In genomic region chr8:70600473-70601270, GRCm38 (mm10) we compare ENCODE assay signal across 8 mouse cellular contexts. TPM values are rescaled to one million over a fixed set of nuclear protein-coding genes. Genes with fewer than 3 reads are reported as not detected.
DNase-seq lines count a peak whose midpoint lies in the region; ATAC-seq lines count a peak whose summit lies in the region.
"Had no signal": no experiment of that assay in that cellular context is flagged by ENCODE, and none has a peak within 500 bp of the region (broad histone marks: within the 10 kb centered on the region; RNA-seq: fewer than 3 reads in every experiment).

No protein-coding gene starts in this region.

- peaks cover 33% of the 10 kb centered on the region for H3K36me3 ChIP-seq in heart, embryonic 12.5 days
- peaks cover 42% of the 10 kb centered on the region for H3K36me3 ChIP-seq in kidney, embryonic 15.5 days

- H3K4me2 ChIP-seq in heart, embryonic 12.5 days: peak overlapping the region; percentile 60
- peak overlapping the region; percentile 55 for H3K4me2 ChIP-seq in kidney, embryonic 15.5 days

- H3K9me3 ChIP-seq in heart, embryonic 12.5 days (replicated peaks): no peaks in the 10 kb centered on the region
- no peaks in the 10 kb centered on the region for H3K9me3 ChIP-seq in kidney, embryonic 15.5 days (replicated peaks)

- 17% methylated on average over 10 of the region's 10 CpGs for whole genome bisulfite sequencing in heart, embryonic 12.5 days
- 23% methylated on average over 10 of the region's 10 CpGs for WGBS in kidney, embryonic 15.5 days

- H3K27ac ChIP-seq in heart, embryonic 12.5 days (ENCODE audit: poor library complexity, severe bottlenecking): peak overlapping the region; percentile 33; the same call in 1 of the 2 replicates
- H3K27ac ChIP-seq in kidney, embryonic 15.5 days: peak overlapping the region; percentile 86

- no peaks in the 10 kb centered on the region for H3K27me3 ChIP-seq in heart, embryonic 12.5 days (replicated peaks)
- no peaks in the 10 kb centered on the region for H3K27me3 ChIP-seq in kidney, embryonic 15.5 days

- H3K4me3 ChIP-seq in heart, embryonic 12.5 days: peak overlapping the region; percentile 29
- H3K4me3 ChIP-seq in kidney, embryonic 15.5 days (replicated peaks): peak overlapping the region; percentile 18

- no peak for ATAC-seq in heart, embryonic 12.5 days (ENCODE audit: insufficient number of reproducible peaks, low FRiP score)
- 0 out of 2 replicates have a peak, but pooled peaks have one; percentile 3 for ATAC-seq in kidney, embryonic 15.5 days (replicated peaks; ENCODE audit: low FRiP score)
- peak; percentile 62 for ATAC-seq in megakaryocyte, adult 5-6 weeks (ENCODE audit: poor library complexity, severe bottlenecking)

- H3K4me1 ChIP-seq in heart, embryonic 12.5 days (replicated peaks): peaks cover 62% of the 10 kb centered on the region
- peaks cover 78% of the 10 kb centered on the region for H3K4me1 ChIP-seq in kidney, embryonic 15.5 days

- peak overlapping the region; percentile 17; the same call in 1 of the 2 replicates for H3K9ac ChIP-seq in heart, embryonic 12.5 days
- 0 out of 2 replicates have a peak overlapping the region, but pooled peaks have one; percentile 28 for H3K9ac ChIP-seq in kidney, embryonic 15.5 days

- DNase-seq in thymus, postnatal 25 days: peak; percentile 30
- no peak for DNase-seq in thymus, postnatal 36 days
- DNase-seq in frontal cortex, adult 2 months (ENCODE audit: extremely low spot score in 1 of 2, low spot score in 1 of 2): no peak
- DNase-seq in urinary bladder, postnatal 4 days (ENCODE audit: low spot score in 2 of 2): no peak

RNA-seq across cellular contexts. Expression of gene Isyna1, which starts 6.5 kb away (rescaled TPM):
- 138 and 142 TPM in 2 replicates for polyA plus RNA-seq in heart, embryonic 12.5 days (2016; fragmentation: Nextera tagmentation; extraction: Ambion mirVana)
- 180 and 198 TPM in 2 replicates for polyA plus RNA-seq in kidney, embryonic 15.5 days (2015; fragmentation: Nextera tagmentation; extraction: Ambion mirVana)
- total RNA-seq in megakaryocyte, adult 5-6 weeks (2015): 11.8 and 11.9 TPM in 2 replicates
- total RNA-seq in megakaryocyte, adult 5-6 weeks (2017): 13.9 and 15.7 TPM in 2 replicates
- polyA plus RNA-seq in frontal cortex, adult 2 months (2012; rRNA removed): 69.0 and 81.9 TPM in 2 replicates

RNA-seq across cellular contexts. Expression of gene Ssbp4, which starts 8.0 kb away (rescaled TPM):
- 76.0 and 78.6 TPM in 2 replicates for polyA plus RNA-seq in heart, embryonic 12.5 days (2016; fragmentation: Nextera tagmentation; extraction: Ambion mirVana)
- polyA plus RNA-seq in kidney, embryonic 15.5 days (2015; fragmentation: Nextera tagmentation; extraction: Ambion mirVana): 135 and 145 TPM in 2 replicates
- total RNA-seq in megakaryocyte, adult 5-6 weeks (2015): 35.7 and 38.2 TPM in 2 replicates
- total RNA-seq in megakaryocyte, adult 5-6 weeks (2017): 61.3 and 76.1 TPM in 2 replicates
- 266 and 276 TPM in 2 replicates for polyA plus RNA-seq in frontal cortex, adult 2 months (2012; rRNA removed)

RNA-seq across cellular contexts. Expression of gene Lrrc25, which starts 15.3 kb away (rescaled TPM):
- 0.65 and 0.71 TPM in 2 replicates for polyA plus RNA-seq in heart, embryonic 12.5 days (2016; fragmentation: Nextera tagmentation; extraction: Ambion mirVana)
- polyA plus RNA-seq in kidney, embryonic 15.5 days (2015; fragmentation: Nextera tagmentation; extraction: Ambion mirVana): 2.5 TPM in 2 replicates
- 62.2 and 64.6 TPM in 2 replicates for total RNA-seq in megakaryocyte, adult 5-6 weeks (2015)
- total RNA-seq in megakaryocyte, adult 5-6 weeks (2017): 29.3 and 33.8 TPM in 2 replicates
- polyA plus RNA-seq in frontal cortex, adult 2 months (2012; rRNA removed): 0.78 and 0.86 TPM in 2 replicates

RNA-seq across cellular contexts. Expression of gene Gdf15, which starts 31.6 kb away (rescaled TPM):
- 1.0 and 1.1 TPM in 2 replicates for polyA plus RNA-seq in heart, embryonic 12.5 days (2016; fragmentation: Nextera tagmentation; extraction: Ambion mirVana)
- polyA plus RNA-seq in kidney, embryonic 15.5 days (2015; fragmentation: Nextera tagmentation; extraction: Ambion mirVana): 0.46 and 0.77 TPM in 2 replicates
- total RNA-seq in megakaryocyte, adult 5-6 weeks (2015): not detected in 2 replicates
- not detected in 2 replicates for total RNA-seq in megakaryocyte, adult 5-6 weeks (2017)
- polyA plus RNA-seq in frontal cortex, adult 2 months (2012; rRNA removed): 0.15 and 0.20 TPM in 2 replicates
- total RNA-seq: neutrophil, adult 5-6 weeks had no signal

RNA-seq across cellular contexts. Expression of gene Pgpep1, which starts 59.5 kb away (rescaled TPM):
- polyA plus RNA-seq in heart, embryonic 12.5 days (2016; fragmentation: Nextera tagmentation; extraction: Ambion mirVana): 32.1 and 35.6 TPM in 2 replicates
- polyA plus RNA-seq in kidney, embryonic 15.5 days (2015; fragmentation: Nextera tagmentation; extraction: Ambion mirVana): 65.5 and 75.3 TPM in 2 replicates
- 5.7 and 6.8 TPM in 2 replicates for total RNA-seq in megakaryocyte, adult 5-6 weeks (2015)
- 1.5 and 4.0 TPM in 2 replicates for total RNA-seq in megakaryocyte, adult 5-6 weeks (2017)
- 17.2 and 25.8 TPM in 2 replicates for polyA plus RNA-seq in frontal cortex, adult 2 months (2012; rRNA removed)
